Mouse (Mus musculus) frontal cortex, postnatal 36 days (tissue): ENCODE data around the gene Dpf1.

Source experiments
- DNase-seq, 2 experiments: peaks; one replicate each; pipeline ENCODE4 v3.0.0; 2022; ENCODE audit warnings: low spot score in 2 of 2

The Dpf1 gene

GRCm38 (mm10) chr7:29303738-29304462, at the start of gene Dpf1:
Dpf1 (plus strand) TSS chr7:29303951.
- DNase-seq: peak; percentile 84 to 92

- no peak for DNase-seq
Measured at GRCm38 (mm10) chr7:29255875-29256274, 47.9 kb upstream of the Dpf1 start.

GRCm38 (mm10) chr7:29257368-29257767, 46.4 kb upstream of the Dpf1 start:
- no peak for DNase-seq

- no peak for DNase-seq
Measured at GRCm38 (mm10) chr7:29259781-29260730, 43.7 kb upstream of the Dpf1 start.

- DNase-seq: no peak
Measured at GRCm38 (mm10) chr7:29262151-29262550, 41.6 kb upstream of the Dpf1 start.

- DNase-seq: no peak
Measured at GRCm38 (mm10) chr7:29263831-29264230, 39.9 kb upstream of the Dpf1 start.

GRCm38 (mm10) chr7:29265636-29266035, 38.1 kb upstream of the Dpf1 start:
- DNase-seq: no peak

- no peak for DNase-seq
Measured at GRCm38 (mm10) chr7:29266931-29267330, 36.8 kb upstream of the Dpf1 start.

- DNase-seq: no peak
Measured at GRCm38 (mm10) chr7:29270445-29270844, 33.3 kb upstream of the Dpf1 start.

GRCm38 (mm10) chr7:29271687-29272465, 31.9 kb upstream of the Dpf1 start:
- peak; percentile 39 to 51 for DNase-seq

GRCm38 (mm10) chr7:29276715-29277114, 27.0 kb upstream of the Dpf1 start:
- no peak for DNase-seq

- DNase-seq: no peak
Measured at GRCm38 (mm10) chr7:29277510-29277909, 26.2 kb upstream of the Dpf1 start.

GRCm38 (mm10) chr7:29279261-29279660, 24.5 kb upstream of the Dpf1 start:
- DNase-seq: no peak

GRCm38 (mm10) chr7:29279924-29280323, 23.8 kb upstream of the Dpf1 start:
- no peak for DNase-seq

GRCm38 (mm10) chr7:29280801-29281200, 22.9 kb upstream of the Dpf1 start:
- DNase-seq: no peak

- DNase-seq: no peak
Measured at GRCm38 (mm10) chr7:29281201-29282073, 22.3 kb upstream of the Dpf1 start, which contains the start of gene Spint2. Spint2 (minus strand) TSS chr7:29281912.

- no peak for DNase-seq
Measured at GRCm38 (mm10) chr7:29282074-29282554, 21.6 kb upstream of the Dpf1 start.

- no peak for DNase-seq
Measured at GRCm38 (mm10) chr7:29283876-29284275, 19.9 kb upstream of the Dpf1 start.

- DNase-seq: no peak
Measured at GRCm38 (mm10) chr7:29284523-29284922, 19.2 kb upstream of the Dpf1 start.

GRCm38 (mm10) chr7:29287481-29287880, 16.3 kb upstream of the Dpf1 start:
- no peak for DNase-seq

- DNase-seq: no peak
Measured at GRCm38 (mm10) chr7:29288079-29288478, 15.7 kb upstream of the Dpf1 start.
